Mouse (Mus musculus): ENCODE data around the gene Il13ra1. TPM values are rescaled to one million over a fixed set of nuclear protein-coding genes. Genes with fewer than 3 reads are reported as not detected.

Gene Il13ra1
- total RNA-seq, 2 experiments from 2014 or later, result not detected

DNA sequence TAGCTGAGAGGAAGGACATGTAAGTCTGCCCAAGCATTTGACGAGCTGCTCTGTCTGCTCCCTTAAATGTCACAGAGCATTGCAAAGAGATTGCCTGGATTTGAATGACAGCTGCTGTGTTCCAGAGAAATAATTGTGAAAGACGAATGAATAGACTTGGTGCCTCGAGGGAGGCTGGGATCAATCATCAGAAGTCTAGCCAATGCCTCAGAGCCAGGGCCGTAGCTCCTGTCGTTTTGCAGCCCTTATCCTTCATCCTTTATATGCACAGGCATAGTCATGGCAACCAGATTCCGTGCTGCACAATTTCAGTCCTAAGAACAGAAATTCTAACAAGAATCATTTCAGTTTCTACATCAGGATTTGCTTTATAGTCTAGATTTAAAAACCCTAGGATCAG is 74.5 kb downstream of the Il13ra1 start:
- no peak for ATAC-seq (replicated peaks; ENCODE audit: low FRiP score, low TSS enrichment, poor library complexity, severe bottlenecking)

DNA sequence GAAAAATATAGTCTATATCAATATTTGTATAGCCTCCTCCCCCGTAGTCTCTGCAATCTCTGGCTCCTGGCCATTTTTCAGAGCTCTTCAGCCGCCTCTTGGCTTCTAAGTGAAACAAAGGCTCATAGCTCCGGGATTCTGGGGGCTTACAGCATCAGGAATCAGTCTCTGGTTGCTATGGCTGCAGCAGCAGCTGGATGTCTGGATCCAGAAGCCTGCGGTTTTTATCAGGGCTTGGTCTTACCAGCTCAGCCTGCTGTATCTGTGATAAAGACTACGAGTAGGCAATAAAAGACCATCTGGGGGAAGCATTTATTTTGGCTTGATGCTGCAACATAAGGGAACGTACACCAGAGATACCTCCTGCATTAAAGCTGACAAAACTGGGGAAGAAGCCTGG is 82.0 kb downstream of the Il13ra1 start:
- ATAC-seq (replicated peaks; ENCODE audit: low FRiP score, low TSS enrichment, poor library complexity, severe bottlenecking), result peak; percentile 81

DNA sequence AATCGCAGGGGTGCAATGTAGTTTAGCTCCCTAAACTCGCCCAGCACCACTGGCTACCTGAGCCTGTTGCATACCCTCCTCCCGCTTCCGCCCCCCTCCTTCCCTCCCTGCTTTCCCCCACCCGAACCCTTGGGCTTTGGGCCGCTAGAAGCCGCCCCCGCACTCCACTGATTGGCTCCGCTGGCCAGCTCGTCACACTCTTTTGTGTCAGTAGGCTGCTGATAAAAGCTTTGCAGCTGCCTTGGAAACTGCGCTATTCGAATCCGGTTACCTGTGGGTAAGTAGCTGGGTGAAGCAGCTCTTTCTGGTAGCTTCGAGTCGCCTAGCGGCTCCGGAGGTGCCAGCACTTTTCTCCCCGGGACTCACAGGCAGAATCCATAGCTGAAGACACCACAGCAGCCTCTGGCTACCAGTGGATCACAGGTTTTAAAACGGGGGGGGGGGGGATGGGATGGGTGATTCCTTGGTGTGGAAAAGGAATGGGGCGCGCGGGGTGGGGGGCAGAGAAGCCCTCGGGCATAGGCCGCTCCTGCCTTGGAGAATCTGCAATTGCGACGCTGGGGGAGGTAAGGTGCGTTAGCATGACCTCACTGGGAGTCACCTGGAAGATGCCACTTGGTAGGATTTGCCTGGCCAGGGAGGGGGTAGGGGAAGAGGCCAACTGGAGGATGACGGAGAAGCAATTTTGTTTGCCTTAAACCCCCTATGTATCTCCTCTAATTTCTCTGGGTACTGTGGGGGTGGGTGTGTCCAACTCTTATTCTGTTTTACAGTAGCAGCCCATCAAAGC is 84.0 kb downstream of the Il13ra1 start, which contains the start of gene Zcchc12:
Gene Zcchc12 (plus strand): TSS at position 169 of the 790 bp plus-strand sequence.
- ATAC-seq (replicated peaks; ENCODE audit: low FRiP score, low TSS enrichment, poor library complexity, severe bottlenecking), result no peak

DNA sequence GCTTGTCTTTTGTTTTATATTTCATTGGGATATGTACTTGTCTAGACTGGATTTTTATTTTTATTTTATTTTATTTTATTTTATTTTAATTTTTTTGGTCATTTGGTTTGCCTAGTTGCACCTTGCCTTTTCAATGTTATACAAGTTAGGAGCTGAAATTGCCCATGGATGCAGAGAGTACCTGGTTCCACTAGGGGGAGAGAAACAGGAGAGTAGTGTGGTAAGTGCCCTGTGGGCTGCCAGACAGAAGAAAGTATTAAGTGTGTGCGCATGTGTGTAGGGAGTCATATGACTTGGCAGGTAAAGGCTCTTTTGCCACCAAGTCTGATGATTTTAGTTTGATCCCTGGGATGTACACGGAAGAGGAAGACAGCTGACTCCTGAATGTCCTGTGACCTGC is 97.6 kb downstream of the Il13ra1 start:
- no peak for ATAC-seq (replicated peaks; ENCODE audit: low FRiP score, low TSS enrichment, poor library complexity, severe bottlenecking)

DNA sequence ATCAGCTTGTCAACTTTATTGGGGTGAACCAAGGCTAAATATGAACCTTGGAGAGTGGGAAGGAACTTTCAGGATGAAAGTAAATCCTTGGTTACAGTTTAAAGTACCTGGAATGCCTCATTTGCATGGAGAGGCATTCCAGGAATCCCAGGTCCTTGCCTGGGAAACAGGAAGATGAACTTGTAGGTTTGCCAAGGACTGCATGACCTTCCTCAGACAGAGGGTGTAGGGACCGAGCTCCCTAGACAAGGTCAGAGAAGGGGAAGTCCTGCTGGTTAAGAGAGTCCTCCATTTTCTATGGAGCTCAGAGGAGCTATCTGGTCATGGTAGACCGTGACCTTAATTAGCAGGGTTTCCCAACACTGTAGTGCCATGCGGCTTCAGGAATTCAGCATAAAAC is 99.3 kb downstream of the Il13ra1 start:
- ATAC-seq (replicated peaks; ENCODE audit: low FRiP score, low TSS enrichment, poor library complexity, severe bottlenecking), result no peak

Other genes with a start within 250 kb of the Il13ra1 start
- 25.2 and 35.5 TPM in 2 replicates for gene Dock11, start 223.3 kb upstream of the Il13ra1 start, total RNA-seq (2014; fragmentation: Nextera tagmentation)
- gene Dock11, start 223.3 kb upstream of the Il13ra1 start, total RNA-seq (2017), result 53.4 and 92.5 TPM in 2 replicates
- gene Zcchc12, start 83.8 kb downstream of the Il13ra1 start, total RNA-seq (2014; fragmentation: Nextera tagmentation), result not detected in 2 replicates
- gene Zcchc12, start 83.8 kb downstream of the Il13ra1 start, total RNA-seq (2017), result not detected in 2 replicates
- gene Lonrf3, start 216.2 kb downstream of the Il13ra1 start, total RNA-seq (2014; fragmentation: Nextera tagmentation), result 1.9 TPM in 1 of 2 replicates, not detected in the other
- 1.8 and 2.0 TPM in 2 replicates for gene Lonrf3, start 216.2 kb downstream of the Il13ra1 start, total RNA-seq (2017)